Mouse (Mus musculus) large intestine, adult 2 months (tissue): Measurements from ENCODE around the gene Oser1. TPM values are rescaled to one million over a fixed set of nuclear protein-coding genes. Genes with fewer than 3 reads are reported as not detected.

Experiments
- DNase-seq: peaks from one replicate; pipeline ENCODE4 v3.0.0-alpha.2; 2012; ENCODE audit warnings: low read depth, low spot score
- WGBS: fragments of 180-500 bp; shearing (Covaris S2); methylation state at CpG from one replicate; pipeline ENCODE4 v1.1.7; 2018; 5-methylcytosine and 5-hydroxymethylcytosine counted together
- polyA plus RNA-seq: library from polyadenylated mRNA; depleted of rRNA; stranded (reverse); fragments of >200 nt; gene quantifications from 2 replicates; pipeline ENCODE4 v1.2.3, GENCODE M21; 2012

The Oser1 gene
- polyA plus RNA-seq, 1 experiment, result 19.8 TPM

GRCm38 (mm10) chr2:163449276-163449675, 24.8 kb upstream of the Oser1 start:
- DNase-seq, result no peak
- 35% methylated on average over 3 of the region's 3 CpGs for WGBS

- no peak for DNase-seq
- WGBS, result 73% methylated on average over 12 of the region's 12 CpGs
These were observed 22.9 kb upstream of the Oser1 start for GRCm38 (mm10) chr2:163447375-163447774.

GRCm38 (mm10) chr2:163444017-163444416, 19.5 kb upstream of the Oser1 start:
- DNase-seq, result no peak
- WGBS, result 42% methylated on average over 7 of the region's 7 CpGs

GRCm38 (mm10) chr2:163443543-163443942, 19.0 kb upstream of the Oser1 start:
- WGBS, result 54% methylated on average over 6 of the region's 6 CpGs
- DNase-seq, result no peak

GRCm38 (mm10) chr2:163439488-163439887, 15.0 kb upstream of the Oser1 start:
- DNase-seq, result no peak
- WGBS, result 43% methylated on average over 1 of the region's 1 CpGs

GRCm38 (mm10) chr2:163438619-163439451, 14.3 kb upstream of the Oser1 start:
- no peak for DNase-seq
- WGBS, result 5% methylated on average over 30 of the region's 30 CpGs

GRCm38 (mm10) chr2:163438246-163438618, 13.7 kb upstream of the Oser1 start, which contains the start of gene Gdap1l1:
Gdap1l1 (plus strand) TSS chr2:163438476.
- WGBS, result 4% methylated on average over 18 of the region's 18 CpGs
- DNase-seq, result no peak

GRCm38 (mm10) chr2:163437800-163438199, 13.3 kb upstream of the Oser1 start:
- no peak for DNase-seq
- 52% methylated on average over 4 of the region's 4 CpGs for WGBS

GRCm38 (mm10) chr2:163433971-163434370, 9.5 kb upstream of the Oser1 start:
- no peak for DNase-seq
- WGBS, result 15% methylated on average over 4 of the region's 4 CpGs

- no peak for DNase-seq
- WGBS, result 79% methylated on average over 9 of the region's 9 CpGs
These were observed 6.8 kb upstream of the Oser1 start for GRCm38 (mm10) chr2:163431289-163431688.

GRCm38 (mm10) chr2:163428346-163429011, 4.0 kb upstream of the Oser1 start:
- 43% methylated on average over 4 of the region's 4 CpGs for WGBS

GRCm38 (mm10) chr2:163422895-163423660, 1.4 kb downstream of the Oser1 start:
- peak; percentile 80 for DNase-seq
- 30% methylated on average over 9 of the region's 9 CpGs for WGBS

More at GRCm38 (mm10) chr2:163428346-163429011, 4.0 kb upstream of the Oser1 start:
- DNase-seq, result no peak

GRCm38 (mm10) chr2:163420366-163420886, 4.1 kb downstream of the Oser1 start:
- DNase-seq, result no peak
- WGBS, result 16% methylated on average over 10 of the region's 10 CpGs

GRCm38 (mm10) chr2:163419346-163420045, 5.0 kb downstream of the Oser1 start:
- peak; percentile 97 for DNase-seq
- under 1% methylated on average over 71 of the region's 71 CpGs for WGBS

- no peak for DNase-seq
- under 1% methylated on average over 50 of the region's 50 CpGs for WGBS
These were observed 5.6 kb downstream of the Oser1 start for GRCm38 (mm10) chr2:163418841-163419345.

GRCm38 (mm10) chr2:163417830-163418229, 6.7 kb downstream of the Oser1 start:
- DNase-seq, result no peak

GRCm38 (mm10) chr2:163417026-163417425, 7.5 kb downstream of the Oser1 start:
- no peak for DNase-seq
- WGBS, result 60% methylated on average over 6 of the region's 6 CpGs

GRCm38 (mm10) chr2:163412846-163413590, 11.5 kb downstream of the Oser1 start:
- no peak for DNase-seq
- WGBS, result 65% methylated on average over 9 of the region's 9 CpGs

- DNase-seq, result no peak
- WGBS, result 73% methylated on average over 4 of the region's 4 CpGs
These were observed 12.1 kb downstream of the Oser1 start for GRCm38 (mm10) chr2:163412419-163412818.
